Mouse (Mus musculus) R1 (cell line): ENCODE results near the gene Bpifb2.

Experiments
- DNase-seq: peaks from one replicate; pipeline ENCODE4 v3.0.0-alpha.2; 2018; ENCODE audit warnings: low read depth, low spot score

Bpifb2 gene

GRCm38 (mm10) chr2:153931125-153931524, 56.3 kb downstream of the Bpifb2 start:
- DNase-seq: peak; percentile 45

DNA sequence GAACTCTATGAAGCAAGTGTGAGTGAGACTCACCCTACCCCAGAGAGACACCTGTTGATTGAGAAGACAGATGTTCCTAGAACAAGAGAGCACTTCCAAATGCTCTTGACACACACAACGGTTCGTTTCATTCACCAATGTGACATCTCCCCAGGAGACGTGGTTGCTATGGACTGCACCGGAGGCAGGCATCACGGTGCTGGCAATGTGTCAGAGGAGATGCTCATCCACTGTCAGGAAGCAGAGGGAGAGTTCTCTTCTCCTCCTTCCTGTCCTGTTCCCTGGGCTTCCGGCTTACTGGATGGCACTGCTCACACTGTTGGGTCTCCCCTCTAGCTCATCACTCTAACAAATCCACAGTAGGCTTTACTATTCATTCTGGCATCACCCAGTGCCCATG, 58.5 kb downstream of the Bpifb2 start:
- no peak for DNase-seq

DNA sequence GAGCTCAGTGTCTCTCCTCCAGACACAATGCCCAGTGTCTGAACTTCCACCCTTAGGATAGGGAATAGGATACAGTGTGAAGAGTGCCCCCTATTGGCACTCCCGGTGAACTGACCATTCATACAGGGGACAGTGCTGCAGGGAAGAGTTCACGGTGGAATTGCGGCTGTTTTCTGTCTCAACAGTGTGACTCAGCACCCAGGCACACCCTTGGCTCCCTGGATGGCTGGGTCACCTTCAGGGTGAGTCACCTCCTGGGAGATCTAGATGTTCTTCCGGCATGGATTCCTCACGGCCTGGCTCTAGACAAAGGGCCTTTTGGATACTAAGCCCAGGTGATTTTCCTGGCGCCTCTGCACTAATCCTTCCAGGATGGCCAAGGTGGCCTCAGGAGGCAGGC, 60.5 kb downstream of the Bpifb2 start:
- DNase-seq: peak; percentile 64

DNA sequence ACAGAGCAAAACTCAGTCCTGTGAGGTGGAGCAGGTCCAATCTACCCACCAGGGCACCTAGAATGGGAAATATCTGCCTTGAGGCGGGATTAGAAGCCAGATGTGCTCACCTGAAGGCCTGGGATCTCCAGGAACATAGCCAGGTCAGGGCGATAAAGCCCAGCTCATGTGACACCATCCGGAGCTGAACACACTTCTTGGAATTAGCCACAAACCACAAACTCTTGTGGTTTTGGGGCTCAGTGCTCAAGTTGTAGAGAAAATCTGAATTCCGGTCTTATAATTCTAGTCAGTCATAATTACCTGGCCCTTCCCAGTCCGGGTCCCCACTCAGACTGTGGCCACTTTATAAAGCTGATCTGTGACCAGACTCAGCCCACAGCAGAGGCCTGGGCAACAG, 63.0 kb downstream of the Bpifb2 start, which contains the start of gene Bpifb4:
Gene Bpifb4 (plus strand): TSS at position 370 of the 400 bp plus-strand sequence.
- DNase-seq: no peak

DNA sequence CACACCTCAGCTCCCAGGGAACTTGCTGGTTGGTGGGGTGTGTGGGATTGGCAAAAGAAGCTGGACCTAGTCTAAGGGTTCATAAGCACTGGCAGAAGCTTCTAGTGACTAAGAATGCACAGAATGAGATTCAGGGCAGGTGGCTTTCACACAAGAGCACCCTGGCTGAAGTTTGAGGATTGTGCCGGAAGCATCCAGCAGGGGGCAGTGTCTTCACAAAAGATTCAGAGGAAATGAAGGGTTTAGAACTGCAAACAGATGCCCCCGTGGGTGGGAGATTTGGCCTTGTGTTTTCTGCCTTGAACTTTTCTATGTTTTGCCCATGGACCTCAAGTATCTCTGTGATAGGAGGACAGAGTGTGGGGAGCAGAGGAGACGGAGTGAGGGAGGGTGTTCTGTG, 68.7 kb downstream of the Bpifb2 start:
- peak; percentile 74 for DNase-seq

DNA sequence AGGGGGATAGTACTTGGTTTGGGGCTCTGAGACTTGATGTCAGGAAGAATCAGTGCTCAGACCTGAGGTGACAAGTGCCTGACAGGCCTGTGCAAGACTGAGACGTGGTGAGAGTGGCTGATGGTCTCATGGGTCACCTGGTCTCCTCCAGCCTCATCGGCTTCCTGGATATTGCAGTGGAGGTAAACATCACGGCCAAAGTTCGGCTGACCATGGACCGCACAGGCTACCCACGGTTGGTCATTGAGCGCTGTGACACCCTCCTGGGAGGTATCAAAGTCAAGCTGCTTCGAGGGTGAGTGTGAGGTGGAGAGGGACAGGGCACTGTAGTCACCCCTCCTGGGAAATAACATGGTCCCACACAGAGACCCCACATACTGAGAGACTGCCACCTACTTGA, 69.7 kb downstream of the Bpifb2 start:
- DNase-seq: no peak
